Mouse (Mus musculus) stomach, embryonic 16.5 days (tissue): ENCODE results near the gene Tfap4. TPM values are rescaled to one million over a fixed set of nuclear protein-coding genes. Genes with fewer than 3 reads are reported as not detected.
"Not testable (repeated sequence)": the region's sequence is repeated elsewhere in the genome, so short reads cannot be mapped to it uniquely, and the experiment has no call there.

Experiments used
- ATAC-seq: fragments of 200-750 bp; cut with Nextera tagmentation; 2 replicates; pipeline ENCODE4 v1.8.0; 2017; ENCODE audit warnings: moderate number of reproducible peaks, moderate TSS enrichment; ENCODE audit not compliant: insufficient read depth, low FRiP score
- H3K27ac ChIP-seq: fragments of 300-500 bp; sonication (generic); 2 replicates; pipeline ENCODE4 v1.5.1; 2014; ENCODE audit warnings: low read length
- H3K27me3 ChIP-seq: fragments of 300-500 bp; sonication (generic); 2 replicates; pipeline ENCODE4 v1.6.1; 2014; ENCODE audit warnings: low read length, control low read depth, mixed read lengths; ENCODE audit not compliant: control insufficient read depth, insufficient read depth
- H3K36me3 ChIP-seq: fragments of 300-500 bp; sonication (generic); 2 replicates; pipeline ENCODE4 v1.6.1; 2014; ENCODE audit warnings: low read length; ENCODE audit not compliant: control insufficient read depth, insufficient read depth
- H3K4me1 ChIP-seq: fragments of 300-500 bp; sonication (generic); 2 replicates; pipeline ENCODE4 v1.6.1; 2014; ENCODE audit warnings: low read length, control low read depth, mixed read lengths; ENCODE audit not compliant: control insufficient read depth, insufficient read depth
- H3K4me2 ChIP-seq: fragments of 300-500 bp; sonication (generic); 2 replicates; pipeline ENCODE4 v1.6.1; 2014; ENCODE audit warnings: low read depth, low read length, mixed read lengths
- H3K4me3 ChIP-seq: fragments of 300-500 bp; sonication (generic); replicated peaks from 2 replicates; pipeline ENCODE4 v1.5.1; 2014; ENCODE audit warnings: mild to moderate bottlenecking, low read length
- H3K9ac ChIP-seq: fragments of 300-500 bp; sonication (generic); 2 replicates; pipeline ENCODE4 v1.6.1; 2014; ENCODE audit warnings: low read length
- H3K9me3 ChIP-seq: fragments of 300-500 bp; sonication (generic); replicated peaks from 2 replicates; pipeline ENCODE4 v1.6.1; 2016; ENCODE audit warnings: low read length, control low read depth; ENCODE audit not compliant: control insufficient read depth
- whole genome bisulfite sequencing: fragments of 180-500 bp; shearing (Covaris S2); extraction: QIAGEN DNeasy Blood & Tissue Kit; methylation state at CpG from one replicate; pipeline ENCODE4 v1.1.7; 2014; 5-methylcytosine and 5-hydroxymethylcytosine counted together
- polyA plus RNA-seq: library from polyadenylated mRNA; unstranded; fragments of >200 nt; fragmentation: Nextera tagmentation; extraction: Ambion mirVana; gene quantifications from 2 replicates; pipeline ENCODE4 v1.2.1, GENCODE M21; 2015

Gene Tfap4
- polyA plus RNA-seq, 1 experiment from 2014 or later = 17.0 TPM

DNA sequence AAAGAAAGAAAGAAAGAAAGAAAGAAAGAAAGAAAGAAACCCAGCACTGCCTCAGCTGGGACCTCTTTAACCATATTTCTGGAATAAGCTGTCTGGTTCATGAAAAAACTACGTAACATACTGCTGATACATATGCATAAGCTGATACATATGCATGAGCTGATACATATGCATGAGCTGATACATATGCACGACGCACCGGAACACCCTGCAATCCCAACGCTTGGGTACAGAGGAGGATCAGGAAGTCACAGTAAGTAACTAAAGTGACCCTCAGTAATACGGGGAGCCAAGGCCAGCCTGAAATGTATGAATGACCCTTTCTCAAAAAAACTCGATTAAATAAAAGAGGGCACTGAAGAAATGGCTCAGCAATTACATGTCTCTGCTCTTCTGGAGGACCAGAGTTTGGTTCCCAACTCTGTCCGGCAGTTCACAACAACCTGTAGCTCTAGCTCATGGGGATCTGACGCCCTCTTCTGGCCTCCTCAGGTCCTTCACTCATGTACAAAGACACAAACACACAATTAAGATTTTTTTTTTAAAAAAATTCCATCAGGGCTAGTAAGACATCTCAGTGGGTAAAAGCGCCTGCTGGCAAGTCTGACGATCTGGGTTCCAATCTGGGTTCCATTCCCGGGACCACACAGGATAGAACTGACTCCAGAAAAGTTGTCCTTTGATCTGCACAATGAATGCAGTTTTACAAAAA is 19.4 kb downstream of the Tfap4 start:
- Histone ChIP-seq H3K27ac (no peak overlapping the region), H3K9ac (no peak overlapping the region), H3K36me3 (0 out of 2 replicates have a peak, but pooled peaks cover 2% of the 10 kb centered on the region), H3K9me3 (no peaks in the 10 kb centered on the region), H3K4me3 (no peak overlapping the region), H3K4me1 (peaks cover 3% of the 10 kb centered on the region; the same call in 1 of the 2 replicates), H3K27me3 (no peaks in the 10 kb centered on the region), H3K4me2 (no peak overlapping the region)
- no peak for ATAC-seq
- 88% methylated on average over 12 of the region's 12 CpGs for WGBS

DNA sequence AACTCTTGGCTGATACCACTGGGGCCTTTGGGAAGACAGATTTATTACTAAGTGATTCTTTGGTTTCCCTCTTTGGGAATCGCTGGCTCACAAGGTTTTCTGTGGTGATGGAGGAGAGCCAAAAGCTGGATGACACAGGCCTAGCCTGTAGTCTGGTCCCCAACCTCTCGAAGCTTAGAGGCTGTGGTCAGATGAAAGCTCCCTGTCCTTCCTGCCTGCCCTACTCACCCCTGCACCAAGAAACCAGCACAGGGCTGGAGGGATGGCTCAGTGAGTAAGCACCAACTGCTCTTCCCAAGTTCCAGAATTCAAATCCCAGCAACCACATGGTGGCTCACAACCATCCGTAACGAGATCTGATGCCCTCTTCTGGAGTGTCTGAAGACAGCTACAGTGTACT is 20.1 kb downstream of the Tfap4 start:
- whole genome bisulfite sequencing = 83% methylated on average over 4 of the region's 4 CpGs
- no peak for ATAC-seq

GRCm38 (mm10) chr16:4537616-4538358 is 21.9 kb downstream of the Tfap4 start:
- Histone ChIP-seq H3K27me3 (no peaks in the 10 kb centered on the region), H3K27ac (no peak overlapping the region), H3K4me3 (no peak overlapping the region), H3K4me1 (peaks cover 3% of the 10 kb centered on the region; the same call in 1 of the 2 replicates), H3K4me2 (no peak overlapping the region), H3K9me3 (no peaks in the 10 kb centered on the region), H3K9ac (no peak overlapping the region), H3K36me3 (no peaks in the 10 kb centered on the region)
- no peak for ATAC-seq
- 48% methylated on average over 3 of the region's 3 CpGs for WGBS

More for the DNA sequence above, 20.1 kb downstream of the Tfap4 start:
- H3K9me3 ChIP-seq = no peaks in the 10 kb centered on the region
- peaks cover 3% of the 10 kb centered on the region; the same call in 1 of the 2 replicates for H3K4me1 ChIP-seq
- no peak overlapping the region for H3K27ac ChIP-seq
- H3K9ac ChIP-seq = no peak overlapping the region
- no peaks in the 10 kb centered on the region for H3K27me3 ChIP-seq
- no peaks in the 10 kb centered on the region for H3K36me3 ChIP-seq
- H3K4me3 ChIP-seq = no peak overlapping the region
- no peak overlapping the region for H3K4me2 ChIP-seq

- not testable (repeated sequence) for ATAC-seq, H3K4me3 ChIP-seq, H3K9me3 ChIP-seq, H3K4me2 ChIP-seq, H3K9ac ChIP-seq, H3K4me1 ChIP-seq, H3K27me3 ChIP-seq, H3K36me3 ChIP-seq, H3K27ac ChIP-seq
- 89% methylated on average over 12 of the region's 12 CpGs for WGBS
These were observed 32.3 kb downstream of the Tfap4 start for GRCm38 (mm10) chr16:4527373-4527772.

GRCm38 (mm10) chr16:4523313-4524004 is 36.2 kb downstream of the Tfap4 start:
- Histone ChIP-seq H3K4me2 (no peak overlapping the region), H3K27me3 (no peaks in the 10 kb centered on the region), H3K4me1 (no peaks in the 10 kb centered on the region), H3K27ac (no peak overlapping the region), H3K9ac (no peak overlapping the region), H3K4me3 (no peak overlapping the region), H3K36me3 (no peaks in the 10 kb centered on the region), H3K9me3 (no peaks in the 10 kb centered on the region)
- 64% methylated on average over 7 of the region's 7 CpGs for WGBS
- ATAC-seq = no peak

- Histone ChIP-seq H3K4me3 (no peak overlapping the region), H3K36me3 (no peaks in the 10 kb centered on the region), H3K4me2 (no peak overlapping the region), H3K4me1 (no peaks in the 10 kb centered on the region), H3K9ac (no peak overlapping the region), H3K27ac (no peak overlapping the region), H3K27me3 (no peaks in the 10 kb centered on the region), H3K9me3 (no peaks in the 10 kb centered on the region)
- 46% methylated on average over 8 of the region's 8 CpGs for WGBS
- no peak for ATAC-seq
These were observed 36.8 kb downstream of the Tfap4 start for GRCm38 (mm10) chr16:4522879-4523278.

DNA sequence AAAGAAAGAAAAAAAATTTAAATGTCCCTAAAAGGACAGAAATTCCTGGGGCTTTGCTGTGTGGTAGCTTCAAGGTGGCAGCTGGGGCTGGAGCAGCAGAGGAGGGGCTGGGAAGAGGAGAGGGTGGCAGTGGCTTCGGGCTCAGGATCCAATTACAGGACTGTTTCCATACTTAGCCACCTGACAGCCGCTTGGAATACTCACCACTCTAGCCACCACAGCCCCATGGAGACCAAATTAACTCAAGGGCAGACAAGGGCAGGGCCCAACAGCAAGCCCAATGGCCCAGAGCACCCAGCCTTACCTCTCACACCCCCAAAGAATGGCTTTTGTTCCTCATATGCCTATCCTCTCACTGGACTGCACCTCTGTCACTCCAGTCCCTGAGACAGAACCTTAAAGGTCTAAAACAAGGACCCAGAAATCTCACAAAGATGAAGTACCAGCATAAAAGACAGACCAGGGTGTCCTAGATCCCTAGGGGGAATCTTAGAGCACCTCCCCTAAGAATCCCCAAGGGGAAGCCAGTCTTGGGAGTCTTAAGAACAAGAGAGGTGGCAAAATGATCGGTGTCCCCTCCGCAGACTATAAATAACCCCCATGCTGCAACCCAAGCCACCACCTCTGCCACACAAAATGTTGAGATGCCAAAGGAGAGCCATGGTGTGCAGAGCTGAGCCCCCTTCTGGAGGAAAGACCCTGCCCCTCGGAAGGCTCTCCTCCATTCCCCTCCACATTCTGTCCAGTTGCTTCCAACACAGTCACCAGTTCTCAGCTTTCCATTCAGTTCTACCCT is 37.7 kb downstream of the Tfap4 start:
- Histone ChIP-seq H3K27me3 (no peaks in the 10 kb centered on the region), H3K9me3 (no peaks in the 10 kb centered on the region), H3K4me3 (no peak overlapping the region), H3K4me1 (no peaks in the 10 kb centered on the region), H3K27ac (no peak overlapping the region), H3K9ac (no peak overlapping the region), H3K4me2 (no peak overlapping the region), H3K36me3 (no peaks in the 10 kb centered on the region)
- ATAC-seq = peak; percentile 53; the same call in 1 of the 2 replicates
- WGBS = 65% methylated on average over 5 of the region's 5 CpGs

DNA sequence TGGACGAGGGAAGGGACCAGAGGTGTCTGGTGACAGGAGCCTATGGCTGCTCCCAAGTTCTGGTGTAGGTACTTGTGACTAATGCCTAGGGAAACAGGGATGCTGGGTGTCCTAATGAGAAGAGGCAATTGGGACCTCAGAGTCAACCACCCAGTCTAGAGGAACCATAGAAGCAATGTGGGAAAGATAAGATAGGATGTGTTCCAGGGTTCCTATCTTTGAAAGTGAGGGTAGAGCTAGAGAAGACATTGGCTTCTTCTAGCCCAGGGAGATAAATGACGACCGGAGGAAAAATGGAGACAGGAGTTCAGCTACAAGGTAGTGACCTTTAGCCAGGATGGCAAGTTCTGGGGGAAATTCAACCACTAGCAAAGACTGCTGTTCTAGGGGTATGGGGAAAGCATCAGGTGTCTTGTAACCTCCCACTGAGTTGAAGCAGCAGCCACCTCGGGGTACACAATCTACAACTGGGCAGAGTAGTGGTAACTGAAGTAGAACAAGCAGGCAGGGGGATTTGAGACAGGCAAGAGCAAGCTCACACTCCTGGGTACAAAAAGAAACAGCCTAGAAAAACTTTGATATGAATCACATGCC is 38.5 kb downstream of the Tfap4 start:
- H3K36me3 ChIP-seq = no peaks in the 10 kb centered on the region
- H3K4me1 ChIP-seq = no peaks in the 10 kb centered on the region
- no peak overlapping the region for H3K9ac ChIP-seq
- H3K4me3 ChIP-seq = no peak overlapping the region
- H3K27ac ChIP-seq = no peak overlapping the region
- no peak overlapping the region for H3K4me2 ChIP-seq
- WGBS = 75% methylated on average over 4 of the region's 4 CpGs
- ATAC-seq = no peak
- no peaks in the 10 kb centered on the region for H3K27me3 ChIP-seq
- H3K9me3 ChIP-seq = no peaks in the 10 kb centered on the region
